Mouse (Mus musculus) left cerebral cortex, postnatal 36 days (tissue): ENCODE data around the gene Cep41. TPM values are rescaled to one million over a fixed set of nuclear protein-coding genes. Genes with fewer than 3 reads are reported as not detected.
A peak's percentile ranks its signal among the peaks of the same experiment; 100 is the strongest.

Experiments used
- DNase-seq, 2 experiments: peaks; one replicate each; pipeline ENCODE4 v3.0.0; 2021 to 2022; ENCODE audit warnings: low spot score in 2 of 2, mixed read lengths in 1 of 2
- intact Hi-C: fragments of 180-260 bp; cut with DNase I; formaldehyde crosslinking; loops from one replicate; pipeline ENCODE4 v1.15.1; 2025
- total RNA-seq, 2 experiments: library from RNA; stranded (reverse); gene quantifications; 2 replicates each; pipeline ENCODE4 v1.2.3; 2021

Gene Cep41
- total RNA-seq, 2 experiments from 2014 or later: 7.1 to 9.0 TPM

GRCm38 (mm10) chr6:30713455-30713854 lies 19.9 kb upstream of the Cep41 start:
- DNase-seq: no peak
- intact Hi-C loops: no loop called here

GRCm38 (mm10) chr6:30712484-30712883 lies 18.9 kb upstream of the Cep41 start:
- no peak for DNase-seq
- intact Hi-C loops: no loop called here

GRCm38 (mm10) chr6:30711365-30711763 lies 17.8 kb upstream of the Cep41 start:
- intact Hi-C loops: no loop called here
- DNase-seq: no peak

- intact Hi-C loops: no loop called here
- no peak for DNase-seq
Measured at GRCm38 (mm10) chr6:30710371-30711364, 17.1 kb upstream of the Cep41 start.

DNA sequence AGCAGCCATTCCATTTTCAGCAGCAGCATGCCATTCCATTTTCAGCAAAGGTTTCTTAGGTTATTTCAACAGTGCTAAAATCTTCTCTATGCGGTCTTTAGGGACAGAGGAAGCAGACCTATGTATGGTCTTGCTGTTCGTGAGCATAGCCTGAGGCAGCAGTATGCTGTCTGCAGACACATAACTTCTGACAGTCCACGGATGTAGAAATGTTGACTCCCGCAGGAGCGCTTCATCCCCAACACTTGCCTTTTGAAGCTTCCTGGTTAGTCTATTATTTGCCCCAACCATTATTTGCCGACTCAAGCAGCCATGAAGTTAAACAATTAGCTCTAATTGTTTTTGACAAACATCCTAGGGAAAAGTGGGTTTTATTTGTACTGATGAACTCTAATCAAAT lies 15.6 kb upstream of the Cep41 start:
- intact Hi-C loops: no loop called here
- no peak for DNase-seq

DNA sequence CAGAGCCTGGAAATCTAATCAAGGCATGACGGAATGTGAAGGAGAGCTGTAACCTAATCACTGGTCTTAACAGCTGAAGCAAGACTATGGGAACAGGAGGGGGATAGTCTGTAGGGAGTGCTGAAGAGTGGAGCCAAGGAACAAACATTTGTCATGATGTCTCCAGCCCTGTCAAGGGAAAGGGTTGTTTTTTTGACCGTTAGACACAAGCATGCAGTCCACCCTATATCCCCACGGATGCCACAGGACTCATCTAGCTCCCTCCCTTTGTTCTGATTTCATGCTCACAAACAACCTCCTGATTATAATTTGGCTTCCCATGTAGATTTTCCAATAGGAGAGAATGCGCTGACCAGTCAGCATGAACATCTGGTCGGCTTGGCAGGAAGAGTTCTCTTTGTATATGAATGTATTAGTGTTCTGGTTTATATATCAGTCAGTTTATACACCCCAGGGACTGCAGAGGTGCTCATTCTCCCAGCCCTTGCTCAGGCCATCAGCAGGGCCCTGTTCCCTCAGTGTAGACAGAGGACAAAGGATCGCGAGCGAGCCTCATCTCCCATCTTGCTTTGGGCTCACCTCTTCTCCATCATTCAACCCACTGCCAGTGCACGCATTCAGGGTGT lies 10.5 kb upstream of the Cep41 start:
- DNase-seq: no peak
- intact Hi-C loops: no loop called here

DNA sequence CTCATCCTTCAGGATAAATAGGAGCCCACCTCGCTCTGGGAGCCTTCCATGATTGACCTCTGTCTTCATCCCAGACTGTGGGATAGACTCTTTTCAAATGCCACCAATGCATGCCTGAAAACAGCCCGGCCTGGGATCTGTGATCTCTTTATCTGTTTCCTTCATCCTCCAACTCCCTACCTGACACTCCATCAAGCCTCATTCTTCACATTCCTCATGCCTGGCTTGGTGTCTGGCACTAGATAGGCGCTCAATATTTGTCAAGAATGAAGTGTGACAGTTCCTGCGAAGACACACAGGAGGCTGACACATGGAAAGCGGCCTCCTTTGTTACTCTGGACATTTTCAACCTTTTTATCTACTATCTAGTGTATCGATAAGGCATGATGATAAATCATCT lies 9.9 kb upstream of the Cep41 start:
- DNase-seq: no peak
- intact Hi-C loops: no loop called here

GRCm38 (mm10) chr6:30702881-30703280 lies 9.3 kb upstream of the Cep41 start:
- intact Hi-C loops: no loop called here
- no peak for DNase-seq

DNA sequence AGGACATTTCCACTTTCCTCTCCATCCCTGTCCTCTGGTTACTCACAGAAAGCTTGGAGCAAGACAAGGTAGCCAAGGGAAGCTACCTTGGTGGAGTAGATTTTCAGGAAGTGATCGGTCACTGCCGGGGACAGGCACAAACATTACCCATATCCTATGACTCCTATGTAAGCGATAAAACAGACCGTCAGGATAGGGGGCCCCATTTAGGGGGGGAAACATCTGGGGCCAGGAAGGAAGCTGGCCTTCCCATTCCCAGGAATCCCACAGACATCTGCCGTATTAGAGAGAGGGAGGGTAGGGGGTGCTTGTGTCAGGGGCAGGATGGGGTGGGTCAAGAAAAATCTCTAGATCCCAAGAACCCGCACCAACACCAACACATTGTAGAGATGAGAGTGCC lies 6.6 kb upstream of the Cep41 start:
- no peak for DNase-seq
- intact Hi-C loops: no loop called here

GRCm38 (mm10) chr6:30698036-30698435 lies 4.5 kb upstream of the Cep41 start:
- no peak for DNase-seq
- intact Hi-C loops: no loop called here

DNA sequence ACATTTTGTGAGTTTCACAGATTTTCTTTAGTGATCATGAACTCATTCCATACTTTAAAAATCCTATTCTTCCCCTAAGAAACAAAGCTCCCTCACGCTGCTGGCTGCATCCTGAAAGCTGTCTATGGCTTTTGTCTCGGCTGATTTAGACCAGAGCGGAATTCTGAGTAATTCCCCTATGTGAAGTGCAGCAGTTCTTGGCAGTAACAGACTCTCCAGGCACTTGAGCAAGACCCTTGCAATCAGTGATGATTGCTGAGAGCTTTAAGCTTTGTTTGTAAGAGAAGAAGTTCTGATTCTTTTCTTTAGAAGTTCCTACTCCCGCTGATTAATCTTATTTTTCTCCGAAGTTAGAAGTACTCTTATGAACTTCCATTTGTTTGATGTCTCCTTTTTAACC lies 3.9 kb upstream of the Cep41 start:
- intact Hi-C loops: no loop called here
- DNase-seq: no peak

- no peak for DNase-seq
- intact Hi-C loops: no loop called here
Measured at GRCm38 (mm10) chr6:30695124-30695523, 1.6 kb upstream of the Cep41 start.

DNA sequence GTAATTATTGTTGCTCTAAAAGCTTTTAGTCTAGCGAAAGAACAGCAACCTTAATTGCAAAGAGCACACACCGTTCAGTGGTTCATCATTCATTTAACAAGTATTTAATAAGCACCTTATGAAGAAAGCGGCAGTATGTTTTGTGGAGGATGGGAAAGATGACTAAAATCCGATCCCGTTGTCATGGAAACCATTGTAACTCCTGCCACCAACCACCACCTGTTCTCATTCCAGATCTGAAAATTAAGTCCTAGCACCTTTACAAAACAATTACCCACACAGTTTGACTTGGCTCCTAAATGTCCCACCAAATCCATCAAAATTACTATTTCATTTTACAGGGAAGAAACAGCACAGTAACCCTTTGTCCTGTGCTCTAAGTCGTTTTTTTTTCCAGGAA lies 660 bp upstream of the Cep41 start:
- no peak for DNase-seq
- intact Hi-C loops: no loop called here

DNA sequence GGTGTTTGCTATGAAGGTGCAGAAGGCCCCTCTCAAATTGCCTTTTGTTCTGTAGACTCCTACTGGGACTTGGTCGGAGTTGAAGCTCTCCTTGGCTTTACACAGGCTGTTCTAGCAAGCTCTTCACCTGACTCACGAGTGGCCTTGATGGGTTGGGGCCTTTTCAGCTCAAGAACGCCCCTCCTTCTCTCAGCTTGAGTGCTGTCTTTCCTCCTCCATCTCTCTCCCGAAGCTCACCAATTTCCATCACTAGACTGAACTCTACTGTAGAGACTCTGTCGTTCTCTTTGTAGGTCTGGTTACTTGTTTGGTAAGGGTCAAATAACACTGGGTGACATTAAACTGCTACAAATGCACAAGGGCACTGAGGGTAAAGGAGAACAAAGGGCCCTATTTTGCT lies 723 bp downstream of the Cep41 start:
- DNase-seq: no peak
- intact Hi-C loops: loop anchor here (2.0 kb wide), 1 partner anchor 140 kb away; no protein-coding TSS in a partner anchor

- no peak for DNase-seq
- intact Hi-C loops: no loop called here
Measured at GRCm38 (mm10) chr6:30687198-30687597, 6.4 kb downstream of the Cep41 start.

DNA sequence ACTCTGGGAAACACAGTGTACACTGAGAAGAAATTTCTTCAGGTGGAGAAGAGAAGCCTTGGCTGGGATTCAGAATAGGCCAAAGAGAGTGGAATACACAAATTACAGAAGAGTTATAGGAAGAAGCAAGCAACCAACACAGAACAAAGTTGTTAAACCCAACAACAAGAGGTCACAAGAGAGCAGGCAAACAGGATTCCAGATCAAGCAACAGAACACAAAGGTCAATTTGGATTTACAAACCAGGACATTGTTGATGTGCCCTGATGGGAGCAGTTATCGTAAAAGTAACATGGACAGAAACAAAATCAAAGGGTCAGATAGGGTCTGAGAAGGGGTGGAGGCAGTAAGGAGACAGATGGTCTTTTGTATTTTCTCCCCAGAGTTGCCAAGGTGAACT lies 9.0 kb downstream of the Cep41 start:
- DNase-seq: no peak
- intact Hi-C loops: no loop called here

DNA sequence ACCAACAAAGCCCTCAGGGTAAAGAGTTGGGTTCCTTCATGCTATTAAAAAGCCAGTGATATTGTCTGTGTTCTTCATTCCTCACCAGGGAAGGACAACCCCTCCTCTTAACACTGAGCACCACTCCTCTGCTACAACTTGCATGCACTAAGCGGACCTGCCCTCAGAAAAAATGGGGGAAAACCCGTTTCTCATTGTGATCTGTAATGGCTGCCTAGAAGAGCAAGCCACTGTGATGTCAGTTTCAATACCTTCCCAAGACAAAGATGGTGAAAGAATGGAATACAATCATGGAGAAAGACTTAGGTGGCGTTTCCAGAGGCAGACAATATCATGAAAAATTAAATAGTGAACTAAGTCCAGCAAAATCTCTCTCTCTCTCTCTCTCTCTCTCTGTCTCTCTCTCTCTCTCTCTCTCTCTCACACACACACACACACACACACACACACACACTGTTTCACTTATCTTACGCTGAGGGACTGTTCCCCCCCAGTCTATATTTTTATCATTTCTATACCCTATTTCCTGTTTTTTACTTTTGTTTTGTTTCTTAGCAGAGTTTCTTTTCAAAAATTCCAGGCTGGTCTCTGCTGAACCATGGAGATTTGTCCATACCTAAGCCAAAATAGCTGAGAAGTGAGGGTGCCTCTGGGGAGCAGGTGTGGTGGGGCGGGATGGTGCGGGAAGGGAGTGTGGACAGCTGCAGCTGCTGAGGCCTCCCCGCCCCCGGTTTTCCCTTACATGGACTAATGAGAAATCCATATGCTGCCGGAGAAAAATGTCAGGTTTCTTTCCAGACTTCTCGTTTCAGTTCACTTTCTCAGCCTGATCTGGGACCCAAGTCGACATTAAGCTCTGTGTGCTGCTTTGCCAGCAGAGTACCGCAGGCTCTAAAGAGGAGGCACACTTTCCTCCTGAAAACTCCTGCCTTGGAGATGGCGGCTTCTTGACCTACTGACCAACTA lies 11.3 kb downstream of the Cep41 start:
- intact Hi-C loops: no loop called here
- DNase-seq: peak in 1 of 2 experiments; percentile 20

GRCm38 (mm10) chr6:30680442-30680841 lies 13.1 kb downstream of the Cep41 start:
- intact Hi-C loops: no loop called here
- no peak for DNase-seq

DNA sequence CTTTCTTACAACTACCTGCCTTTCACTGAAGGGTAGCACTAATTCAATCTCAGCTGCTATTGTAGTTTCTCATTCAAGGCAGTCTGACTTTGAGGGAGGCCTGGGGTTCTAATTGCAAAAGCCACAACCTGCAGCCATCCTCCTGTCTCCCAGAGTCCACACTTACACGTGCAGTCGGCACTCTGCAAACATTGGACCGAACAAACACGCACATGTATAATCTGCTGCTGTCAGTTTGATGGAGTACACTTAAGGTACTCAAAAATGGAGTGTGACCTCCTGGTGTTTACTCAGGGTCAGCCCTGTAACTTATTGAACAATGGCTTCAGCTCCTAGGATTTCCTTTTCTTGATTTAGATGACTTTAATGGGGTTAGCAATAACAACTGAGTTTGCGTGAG lies 14.0 kb downstream of the Cep41 start:
- intact Hi-C loops: no loop called here
- DNase-seq: no peak

- DNase-seq: no peak
- intact Hi-C loops: no loop called here
Measured at GRCm38 (mm10) chr6:30678482-30678881, 15.1 kb downstream of the Cep41 start.
